Mouse (Mus musculus): Measurements from ENCODE around the gene Polr3f.

DNA sequence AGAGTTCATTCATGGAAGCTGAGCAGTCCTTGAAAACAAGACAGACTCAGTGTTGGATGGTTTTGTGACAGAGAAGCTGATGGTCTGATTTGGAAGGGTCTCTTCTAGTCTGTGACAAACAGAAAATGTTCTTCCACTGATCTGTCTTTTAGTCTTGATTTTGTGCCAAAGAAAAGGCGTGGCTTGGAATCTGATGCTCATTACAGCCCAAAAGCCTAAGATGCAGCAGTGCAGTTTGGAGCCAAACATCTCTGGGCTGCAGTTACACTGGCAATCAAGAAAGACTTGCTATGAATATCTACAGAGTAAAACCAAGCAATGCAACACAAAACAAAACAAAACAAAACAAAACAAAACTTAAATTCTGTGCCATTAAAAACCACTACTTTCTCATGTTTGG lies 43.4 kb upstream of the Polr3f start:
- TF ChIP-seq POLR2A (IDR thresholded peaks at IDR 0.05; ENCODE audit: borderline replicate concordance, insufficient read depth, low read length): no peak
- TF ChIP-seq CTCF (IDR thresholded peaks at IDR 0.05; ENCODE audit: borderline replicate concordance, insufficient read depth, low read depth, low read length): no peak
